Mouse (Mus musculus): ENCODE results near the gene Hk1. TPM values are rescaled to one million over a fixed set of nuclear protein-coding genes. Genes with fewer than 3 reads are reported as not detected.
"Not testable (repeated sequence)": the region's sequence is repeated elsewhere in the genome, so short reads cannot be mapped to it uniquely, and the experiment has no call there.

Gene Hk1
- total RNA-seq, 2 experiments from 2014 or later, result 235 to 242 TPM

GRCm38 (mm10) chr10:62340991-62341390 is 38.7 kb downstream of the Hk1 start:
- no peak for DNase-seq

GRCm38 (mm10) chr10:62340095-62340731 is 39.5 kb downstream of the Hk1 start:
- DNase-seq, result peak; percentile 99

- peak; percentile 60 for DNase-seq
Observed at GRCm38 (mm10) chr10:62339211-62340094, 40.3 kb downstream of the Hk1 start.

DNA sequence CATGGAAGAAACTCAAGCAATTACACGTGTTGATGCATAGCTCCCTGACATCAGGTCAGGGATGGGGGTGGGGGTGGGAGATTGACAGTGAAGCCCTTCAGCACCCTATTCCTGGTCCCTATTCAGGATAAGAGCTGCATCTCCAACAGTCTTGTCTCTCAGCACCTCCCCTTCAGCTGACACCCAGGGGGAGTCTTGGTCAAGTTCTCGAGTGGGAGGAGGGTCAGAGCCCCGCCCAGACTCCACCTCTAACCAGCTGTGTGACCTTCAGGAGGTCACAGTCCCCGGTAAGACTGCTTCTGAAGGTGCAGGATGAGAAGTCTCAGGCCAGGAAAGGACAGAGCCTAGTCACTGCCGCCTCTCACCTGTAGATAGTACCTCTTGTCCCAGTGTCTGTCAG is 41.1 kb downstream of the Hk1 start:
- DNase-seq, result peak; percentile 52

GRCm38 (mm10) chr10:62338176-62338575 is 41.5 kb downstream of the Hk1 start:
- no peak for DNase-seq

GRCm38 (mm10) chr10:62336601-62337578 is 42.8 kb downstream of the Hk1 start:
- DNase-seq, result peak; percentile 66

- DNase-seq, result no peak
Observed at GRCm38 (mm10) chr10:62335423-62335776, 44.3 kb downstream of the Hk1 start.

DNA sequence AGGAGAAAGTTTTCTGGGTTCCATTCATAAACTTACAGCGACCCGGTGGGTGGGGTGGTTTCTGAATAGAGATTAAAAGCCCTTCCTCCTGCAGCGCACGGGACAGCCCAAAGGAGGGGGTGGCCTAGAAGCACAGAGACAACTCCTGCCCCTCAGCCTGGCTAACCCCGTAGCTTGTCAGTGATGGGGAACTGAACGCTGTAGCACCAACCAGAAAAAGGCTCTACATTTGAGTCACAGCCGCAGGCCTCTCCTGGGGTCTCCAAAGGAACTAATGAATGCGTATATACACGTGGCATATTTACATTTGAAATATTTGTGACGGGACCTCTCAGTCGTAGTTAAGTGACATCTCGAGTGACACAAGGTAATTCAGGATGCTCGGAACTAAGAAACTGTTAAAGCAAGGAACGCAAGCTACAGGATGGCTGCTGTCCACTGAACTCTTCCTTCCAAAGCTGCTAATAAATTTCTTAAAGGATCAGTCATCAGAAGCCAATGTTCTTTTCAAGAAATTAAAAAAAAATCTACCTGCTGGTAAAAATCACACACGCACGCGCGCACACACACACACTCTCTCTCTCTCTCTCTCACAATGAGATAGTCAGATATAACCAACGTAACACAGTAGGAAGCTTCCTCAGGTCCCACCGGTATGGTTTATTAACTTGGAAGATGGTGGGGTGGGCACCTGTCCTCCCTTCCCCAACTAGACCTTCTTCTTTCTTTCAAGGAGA is 44.9 kb downstream of the Hk1 start:
- DNase-seq, result no peak

DNA sequence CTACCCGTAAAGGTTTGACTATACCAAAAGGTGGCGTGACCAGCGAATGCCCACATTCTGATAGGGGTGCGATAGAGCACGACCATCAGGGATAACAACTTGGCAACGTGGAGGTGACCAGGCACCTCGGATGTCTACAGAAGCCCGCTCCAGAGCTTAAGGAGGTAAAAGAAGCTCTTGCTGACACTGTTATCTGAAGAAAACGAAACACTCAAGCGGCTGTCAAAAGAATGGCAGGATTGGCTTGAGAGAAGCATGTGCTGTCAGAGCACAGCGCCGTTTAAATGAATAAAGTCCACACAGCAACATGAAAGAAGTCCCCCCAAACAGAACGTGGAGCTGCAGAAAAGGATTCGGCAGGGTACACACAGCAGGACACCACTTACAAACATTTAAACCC is 46.4 kb downstream of the Hk1 start:
- no peak for DNase-seq

DNA sequence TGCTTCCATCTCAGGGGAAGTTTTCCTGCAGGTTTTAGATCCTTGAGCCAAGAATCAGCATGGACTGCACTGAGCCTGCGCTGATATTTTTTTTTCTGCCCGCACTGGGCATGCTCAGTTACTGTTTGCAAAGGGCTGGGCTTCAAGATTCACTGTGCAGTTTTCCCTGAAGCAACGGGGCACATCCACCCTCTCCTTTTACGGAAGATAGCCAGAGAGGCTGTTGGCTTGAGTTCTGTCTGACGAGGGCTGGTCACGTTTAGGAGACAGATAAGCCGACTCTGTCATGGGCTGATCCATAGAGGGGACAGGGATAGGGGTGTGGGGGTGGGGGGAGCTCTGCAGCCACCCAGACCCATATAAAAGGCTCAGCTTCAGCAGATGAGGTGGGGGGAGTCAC is 47.2 kb downstream of the Hk1 start:
- DNase-seq, result peak; percentile 83

DNA sequence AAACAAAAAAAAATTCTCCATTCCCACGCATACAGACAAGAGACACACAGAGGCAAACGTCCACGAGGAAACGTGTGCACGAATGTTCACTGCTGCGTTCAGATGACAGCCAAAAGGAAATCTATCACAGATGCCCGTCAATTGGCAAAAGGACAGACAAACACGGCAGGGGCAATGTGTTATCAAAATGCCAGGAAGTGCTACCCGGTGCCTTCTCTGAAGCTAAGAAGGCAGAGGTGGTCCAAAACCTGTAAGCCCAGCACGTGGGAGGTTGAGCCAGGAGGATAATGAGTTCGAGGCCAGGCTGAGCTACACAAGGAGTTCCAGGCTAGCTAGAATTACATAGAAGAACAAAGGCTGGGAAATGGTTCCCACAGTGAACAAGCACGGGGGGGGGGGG is 47.9 kb downstream of the Hk1 start:
- DNase-seq, result no peak

- DNase-seq, result no peak
Observed at GRCm38 (mm10) chr10:62331296-62331695, 48.4 kb downstream of the Hk1 start.

GRCm38 (mm10) chr10:62329846-62330245 is 49.9 kb downstream of the Hk1 start:
- DNase-seq, result peak; percentile 67

DNA sequence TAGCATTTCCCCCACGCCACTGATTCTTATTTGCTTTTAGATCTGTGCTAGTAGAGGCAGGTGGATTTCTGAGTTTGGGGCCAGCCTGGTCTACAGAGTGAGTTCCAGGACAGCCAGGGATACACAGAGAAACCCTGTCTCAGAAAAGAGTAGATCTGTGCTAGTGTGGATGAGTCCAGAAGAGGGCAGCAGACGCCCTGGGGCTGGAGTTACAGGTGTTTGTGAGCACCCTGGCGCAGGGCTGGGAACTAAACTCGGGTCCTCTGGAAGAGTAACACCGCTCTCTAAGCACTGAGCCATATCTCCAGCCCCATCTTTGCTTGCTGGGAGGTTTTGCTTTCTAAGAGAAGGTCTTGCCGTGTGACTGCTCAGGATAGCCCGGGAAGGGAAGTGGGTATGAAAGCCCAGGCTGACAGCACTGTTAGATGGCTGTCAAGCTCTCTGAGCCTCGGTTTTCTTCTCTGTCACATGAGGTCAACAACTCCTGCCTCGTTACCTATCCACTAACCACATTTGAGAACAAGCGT is 50.8 kb downstream of the Hk1 start:
- no peak for DNase-seq

- no peak for DNase-seq
Observed at GRCm38 (mm10) chr10:62327572-62328317, 52.0 kb downstream of the Hk1 start.

GRCm38 (mm10) chr10:62326818-62327571 is 52.7 kb downstream of the Hk1 start:
- DNase-seq, result no peak

GRCm38 (mm10) chr10:62326002-62326401 is 53.7 kb downstream of the Hk1 start:
- no peak for DNase-seq

GRCm38 (mm10) chr10:62322821-62323220 is 56.9 kb downstream of the Hk1 start:
- DNase-seq, result not testable (repeated sequence)

DNA sequence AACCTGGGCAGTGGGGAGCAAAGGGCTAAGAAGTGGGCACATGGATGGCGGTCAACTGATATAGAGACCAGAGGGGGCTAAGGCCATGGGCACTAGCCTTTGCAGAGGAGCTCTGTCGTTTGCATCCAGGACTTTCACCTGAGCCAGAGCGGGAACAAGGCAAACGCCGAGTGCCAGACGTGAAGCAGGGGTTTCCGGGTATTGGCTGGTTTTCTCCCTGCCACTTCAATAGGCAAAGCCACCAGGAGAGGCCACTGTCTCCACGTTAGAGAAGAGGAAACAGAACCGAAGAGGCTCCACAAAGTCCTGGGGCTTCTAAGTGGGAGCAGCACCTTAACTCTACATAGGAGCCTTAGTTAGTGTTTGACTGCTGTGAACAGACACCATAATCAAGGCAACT is 58.3 kb downstream of the Hk1 start:
- DNase-seq, result peak; percentile 46

- DNase-seq, result peak; percentile 36
Observed at GRCm38 (mm10) chr10:62320402-62320978, 59.2 kb downstream of the Hk1 start.

Measured in heart, postnatal 4 days (tissue).